Mouse (Mus musculus): ENCODE data around the gene Gm11214. TPM values are rescaled to one million over a fixed set of nuclear protein-coding genes. Genes with fewer than 3 reads are reported as not detected.

Gene Gm11214
- polyA plus RNA-seq (2015; fragmentation: Nextera tagmentation; extraction: Ambion mirVana), result not detected in 2 replicates

DNA sequence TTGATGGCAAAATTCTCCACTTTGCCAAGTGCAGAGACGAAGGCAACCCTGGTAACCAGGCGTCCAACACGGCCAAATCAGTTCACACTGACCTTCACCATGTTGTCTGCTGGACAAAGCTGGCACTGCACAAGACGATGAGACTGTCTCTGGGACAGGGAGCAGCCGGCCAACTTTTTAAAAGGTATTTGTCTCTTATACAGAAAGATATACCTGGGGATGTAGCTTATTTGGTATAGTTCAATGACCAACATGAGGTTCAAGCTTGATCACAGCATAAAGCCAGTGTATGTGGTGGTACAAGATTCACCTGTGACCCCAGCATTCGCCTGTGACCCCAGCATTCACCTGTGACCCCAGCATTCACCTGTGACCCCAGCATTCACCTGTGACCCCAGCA, at the start of gene Gm11214:
TSS of gene Gm11214 (minus strand) at position 101 of the 400 bp plus-strand sequence.
- ATAC-seq, result no peak
- no peak within 1 kb of the TSS for H3K4me3 ChIP-seq (ENCODE audit: low read depth, low read length)
- no peaks in the 10 kb centered on the region for H3K36me3 ChIP-seq (replicated peaks; ENCODE audit: insufficient read depth, low read length)
- WGBS (ENCODE audit: insufficient replicate concordance), result 77% methylated on average over 6 of the region's 6 CpGs
- TF ChIP-seq CTCF (IDR thresholded peaks at IDR 0.05; ENCODE audit: low read depth) (no peak), EP300 (IDR thresholded peaks at IDR 0.05; ENCODE audit: low read depth) (no peak)
- no peak within 1 kb of the TSS for H3K4me2 ChIP-seq (ENCODE audit: low read depth, low read length)
- no peaks in the 10 kb centered on the region for H3K9me3 ChIP-seq (ENCODE audit: low read length)
- H3K4me1 ChIP-seq (ENCODE audit: insufficient read depth), result no peaks in the 10 kb centered on the region
- no peaks in the 10 kb centered on the region for H3K27me3 ChIP-seq (ENCODE audit: insufficient read depth, low read length)
- H3K27ac ChIP-seq (ENCODE audit: low read depth), result no peak within 1 kb of the TSS
- H3K9ac ChIP-seq (replicated peaks), result no peak within 1 kb of the TSS
- DNase-seq, result no peak

DNA sequence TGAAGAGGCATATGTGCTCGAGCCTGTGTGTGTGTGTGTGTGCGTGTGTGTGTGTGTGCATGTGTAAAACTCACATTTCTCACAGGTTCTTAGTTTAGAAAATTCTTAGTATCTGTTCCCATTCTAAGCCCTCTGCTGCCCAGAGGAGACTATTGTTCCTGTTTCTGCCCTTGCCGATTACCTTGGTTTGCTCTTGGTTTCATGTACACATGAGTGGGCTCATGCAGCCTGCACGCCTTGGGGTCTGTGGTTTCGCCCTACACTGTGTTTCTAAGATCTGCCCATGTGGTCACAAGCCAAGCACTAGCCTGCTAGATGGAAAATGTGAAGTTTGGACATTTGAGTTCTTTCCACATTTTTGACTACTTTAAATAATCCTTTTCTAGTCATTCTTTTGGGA, 48.7 kb upstream of the Gm11214 start:
- Histone ChIP-seq H3K4me1 (ENCODE audit: insufficient read depth) (no peaks in the 10 kb centered on the region), H3K4me3 (ENCODE audit: low read depth, low read length) (no peak overlapping the region), H3K9ac (replicated peaks) (no peak overlapping the region), H3K27me3 (ENCODE audit: insufficient read depth, low read length) (no peaks in the 10 kb centered on the region), H3K27ac (ENCODE audit: low read depth) (no peak overlapping the region), H3K9me3 (ENCODE audit: low read length) (no peaks in the 10 kb centered on the region), H3K36me3 (replicated peaks; ENCODE audit: insufficient read depth, low read length) (no peaks in the 10 kb centered on the region), H3K4me2 (ENCODE audit: low read depth, low read length) (no peak overlapping the region)
- TF ChIP-seq EP300 (IDR thresholded peaks at IDR 0.05; ENCODE audit: low read depth) (no peak), CTCF (IDR thresholded peaks at IDR 0.05; ENCODE audit: low read depth) (no peak)
- no peak for ATAC-seq
- WGBS (ENCODE audit: insufficient replicate concordance), result 54% methylated on average over 5 of the region's 5 CpGs
- DNase-seq, result no peak

DNA sequence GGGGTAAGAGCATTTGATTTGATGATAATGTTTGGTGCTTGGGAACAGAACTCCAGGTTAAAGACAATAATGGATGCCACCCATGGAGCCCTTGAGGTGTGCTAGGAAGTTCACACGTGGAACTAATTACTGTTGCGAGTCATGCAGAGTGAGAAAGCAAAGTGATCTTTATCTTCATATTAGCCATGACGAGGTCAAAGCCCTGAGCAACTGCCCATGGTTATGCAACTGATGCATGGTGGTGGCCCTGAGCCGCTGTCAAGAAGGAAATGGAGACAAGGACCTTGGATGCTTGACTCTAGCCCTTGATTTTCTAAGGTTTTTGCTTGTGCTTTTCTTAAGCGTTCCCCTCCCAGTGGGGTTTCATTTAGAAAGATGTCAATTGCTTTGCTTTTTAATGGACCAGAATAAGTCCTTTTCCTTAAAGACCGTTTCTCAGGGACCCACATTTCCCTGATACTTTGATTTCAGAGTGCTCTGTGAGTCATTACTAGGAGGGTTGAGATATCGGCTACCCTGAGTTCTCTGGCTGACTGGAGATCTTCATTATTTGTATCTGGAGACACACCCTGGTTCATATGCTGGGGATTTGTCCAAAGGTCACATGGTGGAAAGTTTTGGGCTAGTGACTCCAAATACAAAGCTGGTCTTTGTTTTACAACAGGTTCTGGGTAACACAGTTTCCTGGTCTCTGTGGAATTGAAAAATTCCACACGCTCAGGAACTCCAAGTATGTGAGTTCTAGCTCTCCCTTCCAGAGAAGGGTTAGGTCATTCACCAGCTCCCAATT, 47.4 kb upstream of the Gm11214 start:
- no peaks in the 10 kb centered on the region for H3K9me3 ChIP-seq (ENCODE audit: low read length)
- H3K27me3 ChIP-seq (ENCODE audit: insufficient read depth, low read length), result no peaks in the 10 kb centered on the region
- DNase-seq (no peak), ATAC-seq (no peak)
- no peaks in the 10 kb centered on the region for H3K4me1 ChIP-seq (ENCODE audit: insufficient read depth)
- WGBS (ENCODE audit: insufficient replicate concordance), result 70% methylated on average over 8 of the region's 8 CpGs
- H3K4me2 ChIP-seq (ENCODE audit: low read depth, low read length), result no peak overlapping the region
- H3K27ac ChIP-seq (ENCODE audit: low read depth), result no peak overlapping the region
- no peak overlapping the region for H3K4me3 ChIP-seq (ENCODE audit: low read depth, low read length)
- no peak overlapping the region for H3K9ac ChIP-seq (replicated peaks)
- TF ChIP-seq CTCF (IDR thresholded peaks at IDR 0.05; ENCODE audit: low read depth) (no peak), EP300 (IDR thresholded peaks at IDR 0.05; ENCODE audit: low read depth) (no peak)
- H3K36me3 ChIP-seq (replicated peaks; ENCODE audit: insufficient read depth, low read length), result no peaks in the 10 kb centered on the region

DNA sequence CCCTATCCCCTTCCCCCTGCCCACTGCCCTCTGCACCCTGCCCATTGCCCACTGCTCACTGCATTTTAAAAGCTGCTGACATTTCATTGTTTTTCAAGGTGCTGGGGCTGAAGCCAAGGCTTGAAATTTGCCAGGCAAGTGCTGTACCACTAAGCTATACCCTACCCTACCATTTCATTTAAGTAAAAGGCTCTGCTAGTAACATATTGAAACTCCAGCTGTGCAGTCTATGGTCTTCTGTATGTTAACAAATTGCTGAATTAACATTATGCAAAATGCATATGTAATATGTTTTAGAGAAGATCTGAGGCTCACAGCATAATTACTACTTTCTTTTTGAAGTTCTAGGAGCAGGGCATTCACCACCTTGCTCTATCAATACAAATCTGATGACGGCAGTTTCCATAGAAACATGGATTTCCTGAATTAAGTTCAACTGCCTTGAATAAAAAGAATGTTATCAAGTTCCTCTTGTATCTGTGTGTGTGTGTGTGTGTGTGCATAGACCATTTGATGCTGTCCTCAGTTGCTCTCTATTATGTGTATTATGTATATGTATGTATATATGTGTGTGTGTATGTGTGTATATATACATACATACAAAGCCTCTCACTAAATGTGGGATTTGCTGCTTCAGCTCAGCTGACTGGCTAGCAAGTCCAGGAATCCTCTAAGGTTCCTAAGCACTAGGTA, 43.2 kb upstream of the Gm11214 start:
- DNase-seq (no peak), ATAC-seq (no peak)
- no peaks in the 10 kb centered on the region for H3K36me3 ChIP-seq (replicated peaks; ENCODE audit: insufficient read depth, low read length)
- H3K4me2 ChIP-seq (ENCODE audit: low read depth, low read length), result no peak overlapping the region
- TF ChIP-seq EP300 (IDR thresholded peaks at IDR 0.05; ENCODE audit: low read depth), result no peak
- no peak for TF ChIP-seq CTCF (IDR thresholded peaks at IDR 0.05; ENCODE audit: low read depth)
- H3K4me1 ChIP-seq (ENCODE audit: insufficient read depth), result no peaks in the 10 kb centered on the region
- no peak overlapping the region for H3K27ac ChIP-seq (ENCODE audit: low read depth)
- WGBS (ENCODE audit: insufficient replicate concordance), result 80% methylated on average over 1 of the region's 1 CpGs
- H3K9me3 ChIP-seq (ENCODE audit: low read length), result no peaks in the 10 kb centered on the region
- no peak overlapping the region for H3K9ac ChIP-seq (replicated peaks)
- H3K4me3 ChIP-seq (ENCODE audit: low read depth, low read length), result no peak overlapping the region
- H3K27me3 ChIP-seq (ENCODE audit: insufficient read depth, low read length), result no peaks in the 10 kb centered on the region

DNA sequence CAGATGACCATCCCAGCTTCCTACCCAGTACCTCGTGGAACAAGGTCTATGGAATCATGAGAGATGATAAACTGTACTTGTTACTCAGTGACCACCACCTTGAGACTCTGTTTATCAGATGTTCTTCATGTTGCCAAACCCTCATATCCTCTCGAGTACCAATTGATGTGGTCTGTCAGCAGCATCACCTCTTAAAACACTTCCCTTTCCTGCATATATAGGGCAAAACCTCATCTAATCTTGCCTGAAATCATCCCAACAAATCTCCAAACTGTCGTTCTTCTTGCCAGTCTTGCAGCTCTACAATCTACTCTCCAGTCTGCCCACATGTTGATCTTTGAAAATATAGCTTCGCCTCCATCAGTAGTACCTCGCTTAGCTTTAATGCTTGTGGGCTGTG, 41.1 kb upstream of the Gm11214 start:
- ATAC-seq (no peak), DNase-seq (no peak)
- no peak for TF ChIP-seq EP300 (IDR thresholded peaks at IDR 0.05; ENCODE audit: low read depth)
- no peak for TF ChIP-seq CTCF (IDR thresholded peaks at IDR 0.05; ENCODE audit: low read depth)
- no peak overlapping the region for H3K4me3 ChIP-seq (ENCODE audit: low read depth, low read length)
- H3K9me3 ChIP-seq (ENCODE audit: low read length), result no peaks in the 10 kb centered on the region
- no peaks in the 10 kb centered on the region for H3K36me3 ChIP-seq (replicated peaks; ENCODE audit: insufficient read depth, low read length)
- H3K4me2 ChIP-seq (ENCODE audit: low read depth, low read length), result no peak overlapping the region
- no peaks in the 10 kb centered on the region for H3K27me3 ChIP-seq (ENCODE audit: insufficient read depth, low read length)
- no peak overlapping the region for H3K9ac ChIP-seq (replicated peaks)
- no peaks in the 10 kb centered on the region for H3K4me1 ChIP-seq (ENCODE audit: insufficient read depth)
- no peak overlapping the region for H3K27ac ChIP-seq (ENCODE audit: low read depth)
- WGBS (ENCODE audit: insufficient replicate concordance), result 54% methylated on average over 5 of the region's 5 CpGs

DNA sequence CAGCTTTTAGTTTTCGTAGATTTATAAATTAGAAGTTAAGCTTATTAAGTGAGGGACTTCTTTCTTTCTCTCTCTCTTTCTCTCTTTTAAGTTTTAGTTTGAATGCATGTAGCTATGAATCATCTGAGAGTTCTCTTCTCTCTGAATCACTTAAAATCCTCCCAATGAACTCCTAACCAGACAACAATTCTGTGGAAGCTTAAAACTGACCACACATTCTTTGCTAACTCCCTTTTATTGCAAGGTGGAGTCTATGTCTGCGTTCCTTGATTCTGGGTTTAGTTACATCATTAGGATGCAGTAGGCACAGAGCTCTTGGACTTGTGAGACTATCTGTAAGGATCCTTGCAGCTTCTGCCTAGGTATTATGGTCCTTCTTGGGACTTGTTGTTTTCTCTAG, 40.5 kb upstream of the Gm11214 start:
- no peaks in the 10 kb centered on the region for H3K4me1 ChIP-seq (ENCODE audit: insufficient read depth)
- no peaks in the 10 kb centered on the region for H3K36me3 ChIP-seq (replicated peaks; ENCODE audit: insufficient read depth, low read length)
- H3K9me3 ChIP-seq (ENCODE audit: low read length), result no peaks in the 10 kb centered on the region
- H3K27ac ChIP-seq (ENCODE audit: low read depth), result no peak overlapping the region
- no peak for TF ChIP-seq CTCF (IDR thresholded peaks at IDR 0.05; ENCODE audit: low read depth)
- TF ChIP-seq EP300 (IDR thresholded peaks at IDR 0.05; ENCODE audit: low read depth), result no peak
- H3K4me2 ChIP-seq (ENCODE audit: low read depth, low read length), result no peak overlapping the region
- no peak overlapping the region for H3K4me3 ChIP-seq (ENCODE audit: low read depth, low read length)
- no peak for DNase-seq
- no peak overlapping the region for H3K9ac ChIP-seq (replicated peaks)
- ATAC-seq, result no peak
- no peaks in the 10 kb centered on the region for H3K27me3 ChIP-seq (ENCODE audit: insufficient read depth, low read length)
- 87% methylated on average over 2 of the region's 2 CpGs for WGBS (ENCODE audit: insufficient replicate concordance)
